Mouse (Mus musculus) limb, embryonic 11.5 days (tissue): ENCODE measurements around the gene Prrg4. TPM values are rescaled to one million over a fixed set of nuclear protein-coding genes. Genes with fewer than 3 reads are reported as not detected.
"Not testable (repeated sequence)": the region's sequence is repeated elsewhere in the genome, so short reads cannot be mapped to it uniquely, and the experiment has no call there.

Experiments used
- ATAC-seq: fragments of 200-750 bp; cut with Nextera tagmentation; 2 replicates; pipeline ENCODE4 v1.8.0; 2017; ENCODE audit warnings: low read depth; ENCODE audit not compliant: insufficient number of reproducible peaks, low FRiP score, low TSS enrichment
- DNase-seq: peaks from one replicate; pipeline ENCODE4 v3.0.0-alpha.2; 2015; ENCODE audit warnings: low spot score
- H3K27ac ChIP-seq: fragments of 300-500 bp; sonication (generic); replicated peaks from 2 replicates; pipeline ENCODE4 v1.5.1; 2014; ENCODE audit warnings: low read depth, mild to moderate bottlenecking, low read length
- H3K27me3 ChIP-seq: fragments of 300-500 bp; sonication (generic); 2 replicates; pipeline ENCODE4 v1.6.1; 2014; ENCODE audit warnings: mild to moderate bottlenecking, low read length, mixed read lengths; ENCODE audit not compliant: control insufficient read depth, insufficient read depth
- H3K36me3 ChIP-seq: fragments of 300-500 bp; sonication (generic); 2 replicates; pipeline ENCODE4 v1.6.1; 2014; ENCODE audit warnings: mild to moderate bottlenecking, low read length, moderate library complexity, mixed read lengths; ENCODE audit not compliant: control insufficient read depth, insufficient read depth
- H3K4me1 ChIP-seq: fragments of 300-500 bp; sonication (generic); 2 replicates; pipeline ENCODE4 v1.6.1; 2014; ENCODE audit warnings: low read length, mixed read lengths; ENCODE audit not compliant: control insufficient read depth, insufficient read depth
- H3K4me2 ChIP-seq: fragments of 300-500 bp; sonication (generic); 2 replicates; pipeline ENCODE4 v1.6.1; 2014; ENCODE audit warnings: low read depth, mild to moderate bottlenecking, moderate library complexity; ENCODE audit not compliant: severe bottlenecking
- H3K4me3 ChIP-seq: fragments of 300-500 bp; sonication (generic); 2 replicates; pipeline ENCODE4 v1.5.1; 2014; ENCODE audit warnings: low read depth, low read length
- H3K9ac ChIP-seq: fragments of 300-500 bp; sonication (generic); 2 replicates; pipeline ENCODE4 v1.6.1; 2014; ENCODE audit warnings: mild to moderate bottlenecking, low read length
- H3K9me3 ChIP-seq: fragments of 300-500 bp; sonication (generic); 2 replicates; pipeline ENCODE4 v1.6.1; 2016; ENCODE audit warnings: low read length; ENCODE audit not compliant: control insufficient read depth
- WGBS: fragments of 180-500 bp; shearing (Covaris S2); extraction: QIAGEN DNeasy Blood & Tissue Kit; methylation state at CpG from one replicate; pipeline ENCODE4 v1.1.7; 2014; 5-methylcytosine and 5-hydroxymethylcytosine counted together
- polyA plus RNA-seq: library from polyadenylated mRNA; unstranded; fragments of >200 nt; fragmentation: Nextera tagmentation; extraction: Ambion mirVana; gene quantifications from 2 replicates; pipeline ENCODE4 v1.2.1, GENCODE M21; 2014

The Prrg4 gene
- polyA plus RNA-seq, 1 experiment from 2014 or later = 0.96 TPM

- not testable (repeated sequence) for H3K4me2 ChIP-seq, H3K27ac ChIP-seq, H3K9ac ChIP-seq, H3K9me3 ChIP-seq, H3K4me1 ChIP-seq, H3K4me3 ChIP-seq, ATAC-seq, DNase-seq, H3K27me3 ChIP-seq, H3K36me3 ChIP-seq
- 87% methylated on average over 3 of the region's 3 CpGs for WGBS
Observed at GRCm38 (mm10) chr2:104818763-104819162, 30.9 kb downstream of the Prrg4 start.

- ATAC-seq = no peak
Observed at GRCm38 (mm10) chr2:104817555-104818330, 31.9 kb downstream of the Prrg4 start.

GRCm38 (mm10) chr2:104816866-104817439 lies 32.7 kb downstream of the Prrg4 start:
- Histone ChIP-seq H3K9ac (peak overlapping the region; percentile 99), H3K27me3 (no peaks in the 10 kb centered on the region), H3K4me1 (0 out of 2 replicates have a peak, but pooled peaks cover 6% of the 10 kb centered on the region), H3K4me2 (peak overlapping the region; percentile 82), H3K4me3 (peak overlapping the region; percentile 98), H3K9me3 (no peaks in the 10 kb centered on the region), H3K36me3 (no peaks in the 10 kb centered on the region), H3K27ac (peak overlapping the region; percentile 98)
- DNase-seq (peak; percentile 96), ATAC-seq (peak; percentile 94)
- under 1% methylated on average over 44 of the region's 51 CpGs for WGBS

More at GRCm38 (mm10) chr2:104817555-104818330, 31.9 kb downstream of the Prrg4 start:
- 0 out of 2 replicates have a peak, but pooled peaks cover 6% of the 10 kb centered on the region for H3K4me1 ChIP-seq
- peak overlapping the region; percentile 82 for H3K4me2 ChIP-seq
- H3K4me3 ChIP-seq = peak overlapping the region; percentile 98
- H3K27me3 ChIP-seq = no peaks in the 10 kb centered on the region
- DNase-seq = no peak
- 3% methylated on average over 15 of the region's 15 CpGs for WGBS
- H3K27ac ChIP-seq = peak overlapping the region; percentile 98; the same call in 1 of the 2 replicates
- H3K9me3 ChIP-seq = no peaks in the 10 kb centered on the region
- H3K9ac ChIP-seq = peak overlapping the region; percentile 99
- H3K36me3 ChIP-seq = no peaks in the 10 kb centered on the region

- Histone ChIP-seq H3K9me3 (no peaks in the 10 kb centered on the region), H3K4me1 (0 out of 2 replicates have a peak, but pooled peaks cover 6% of the 10 kb centered on the region), H3K27ac (peak within 1 kb of the TSS; percentile 98), H3K4me2 (peak within 1 kb of the TSS; percentile 82), H3K36me3 (no peaks in the 10 kb centered on the region), H3K9ac (peak within 1 kb of the TSS; percentile 99), H3K27me3 (no peaks in the 10 kb centered on the region), H3K4me3 (peak within 1 kb of the TSS; percentile 98)
- 0% methylated on average over 29 of the region's 50 CpGs for WGBS
- DNase-seq (no peak), ATAC-seq (peak; percentile 70)
Observed at GRCm38 (mm10) chr2:104816371-104816827, 33.3 kb downstream of the Prrg4 start, which contains the start of gene Qser1. Qser1 (minus strand) TSS chr2:104816760.

GRCm38 (mm10) chr2:104815561-104816370 lies 33.9 kb downstream of the Prrg4 start:
- peak overlapping the region; percentile 98 for H3K4me3 ChIP-seq

GRCm38 (mm10) chr2:104814181-104814951 lies 35.3 kb downstream of the Prrg4 start:
- 0 out of 2 replicates have a peak, but pooled peaks cover 6% of the 10 kb centered on the region for H3K4me1 ChIP-seq
- DNase-seq = no peak
- H3K27ac ChIP-seq = no peak overlapping the region
- H3K4me3 ChIP-seq = no peak overlapping the region
- H3K36me3 ChIP-seq = no peaks in the 10 kb centered on the region
- no peaks in the 10 kb centered on the region for H3K27me3 ChIP-seq
- no peak for ATAC-seq
- H3K4me2 ChIP-seq = no peak overlapping the region
- 69% methylated on average over 5 of the region's 5 CpGs for whole genome bisulfite sequencing
- no peak overlapping the region for H3K9ac ChIP-seq
- no peaks in the 10 kb centered on the region for H3K9me3 ChIP-seq

More at GRCm38 (mm10) chr2:104815561-104816370, 33.9 kb downstream of the Prrg4 start:
- H3K4me1 ChIP-seq = 0 out of 2 replicates have a peak, but pooled peaks cover 6% of the 10 kb centered on the region
- DNase-seq (peak; percentile 74), ATAC-seq (peak; percentile 31)
- no peaks in the 10 kb centered on the region for H3K9me3 ChIP-seq
- H3K9ac ChIP-seq = peak overlapping the region; percentile 99
- under 1% methylated on average over 33 of the region's 33 CpGs for WGBS
- H3K36me3 ChIP-seq = no peaks in the 10 kb centered on the region
- H3K4me2 ChIP-seq = peak overlapping the region; percentile 82
- no peaks in the 10 kb centered on the region for H3K27me3 ChIP-seq
- H3K27ac ChIP-seq = peak overlapping the region; percentile 98

- Histone ChIP-seq H3K36me3 (no peaks in the 10 kb centered on the region), H3K9me3 (no peaks in the 10 kb centered on the region), H3K4me3 (no peak overlapping the region), H3K4me1 (no peaks in the 10 kb centered on the region), H3K4me2 (no peak overlapping the region), H3K27ac (no peak overlapping the region), H3K9ac (no peak overlapping the region), H3K27me3 (no peaks in the 10 kb centered on the region)
- ATAC-seq = no peak
- DNase-seq = no peak
- WGBS = 88% methylated on average over 1 of the region's 1 CpGs
Observed at GRCm38 (mm10) chr2:104805435-104805834, 44.2 kb downstream of the Prrg4 start.
